Comparison of ENCODE assay signal across 23 mouse cellular contexts in the genomic region with DNA sequence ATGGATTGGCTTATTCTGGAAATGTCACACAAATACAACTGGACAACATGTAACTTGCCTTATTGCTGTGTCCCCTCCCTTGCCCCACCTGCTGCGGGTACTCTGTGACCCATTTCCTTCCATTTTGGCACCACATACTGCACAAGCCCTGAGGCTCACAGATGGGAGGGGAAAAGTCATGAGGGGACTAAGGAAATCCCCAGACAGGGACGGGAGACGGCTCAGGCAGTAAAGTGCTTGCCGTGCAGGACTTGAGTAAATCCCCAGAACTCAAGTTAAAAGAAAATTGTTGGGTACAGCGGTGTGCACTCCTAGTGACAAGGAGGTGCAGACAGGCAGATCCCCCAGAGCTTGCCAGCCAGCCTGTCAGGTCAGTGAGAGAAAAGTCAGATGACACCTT. TPM values are rescaled to one million over a fixed set of nuclear protein-coding genes. Genes with fewer than 3 reads are reported as not detected.
DNase-seq lines count a peak whose midpoint lies in the region; ATAC-seq and TF ChIP-seq lines count a peak whose summit lies in the region.
"Had no signal": no experiment of that assay in that cellular context is flagged by ENCODE, and none has a peak within 500 bp of the region (broad histone marks: within the 10 kb centered on the region; RNA-seq: fewer than 3 reads in every experiment).

No protein-coding gene starts in this region.

- H3K9ac ChIP-seq in CH12.LX (ENCODE audit: insufficient read depth, low read depth): no peak overlapping the region
- H3K9ac ChIP-seq: embryonic facial prominence, embryonic 12.5 days; forebrain, embryonic 13.5 days; forebrain, embryonic 15.5 days; forebrain, postnatal 0 days had no signal

- peak; percentile 75 for DNase-seq in heart, adult 11 months
- no peak for DNase-seq in heart, adult 9 months (ENCODE audit: low spot score in 2 of 2)
- no peak for DNase-seq in CH12.LX (ENCODE audit: extremely low read depth)
- no peak for DNase-seq in thymus, postnatal 25 days
- no peak for DNase-seq in cerebellum, adult 9-11 months
- DNase-seq in thymus, adult 18-20 months: no peak
- DNase-seq: adrenal gland, adult 8-10 months; adrenal gland, postnatal 36 days; B cell, adult 2 months; cerebellum, adult 11 months; cerebellum, adult 8-10 months; cerebellum, postnatal 10 days; cerebellum, postnatal 25 days; forebrain, postnatal 0 days had no signal

- peak; percentile 49 to 60; a peak in 2 of 4 replicates for ATAC-seq in hematopoietic stem cell, adult 5-6 weeks (replicated peaks in 1 of 2; ENCODE audit: insufficient read depth in 1 of 2, low FRiP score in 2 of 2, low TSS enrichment in 1 of 2, low read depth in 1 of 2, poor library complexity in 2 of 2, severe bottlenecking in 2 of 2)
- peak; percentile 50 for ATAC-seq in inflammation-experienced regulatory T-cells, adult 6 months
- ATAC-seq: activated CD4-positive, CD25-positive, alpha-beta regulatory T cell, adult 4 months; forebrain, embryonic 13.5 days; forebrain, embryonic 15.5 days; forebrain, postnatal 0 days; Patski had no signal

- no peaks in the 10 kb centered on the region for H3K27me3 ChIP-seq in CH12.LX (replicated peaks)
- H3K27me3 ChIP-seq: embryonic facial prominence, embryonic 12.5 days; Patski had no signal

- H3K9me3 ChIP-seq in CH12.LX (replicated peaks; ENCODE audit: low read length): peaks cover 6% of the 10 kb centered on the region
- H3K9me3 ChIP-seq: embryonic facial prominence, embryonic 10.5 days; embryonic facial prominence, embryonic 12.5 days; forebrain, embryonic 13.5 days; forebrain, embryonic 15.5 days had no signal

- no peak overlapping the region for H3K27ac ChIP-seq in CH12.LX (ENCODE audit: insufficient read depth, low read depth)
- H3K27ac ChIP-seq: embryonic facial prominence, embryonic 10.5 days; embryonic facial prominence, embryonic 12.5 days; forebrain, embryonic 13.5 days; forebrain, embryonic 15.5 days had no signal

- TF ChIP-seq RAD21 in CH12.LX (IDR thresholded peaks at IDR 0.05; ENCODE audit: low read depth, low read length): no peak

- TF ChIP-seq POLR2A in CH12.LX (IDR thresholded peaks at IDR 0.05; ENCODE audit: low read depth, low read length): no peak

- dilution Hi-C loops in CH12.LX (cut with MboI; ENCODE audit: extremely low pct_ligation_motif_present, extremely low pct_unique_long_range_greater_than_20kb, low sequenced_read_pairs): no loop called here

- H3K4me2 ChIP-seq in CH12.LX (ENCODE audit: insufficient read depth, low read depth, poor library complexity, severe bottlenecking): peak overlapping the region; percentile 30; the same call in 1 of the 2 replicates
- H3K4me2 ChIP-seq: embryonic facial prominence, embryonic 12.5 days; forebrain, embryonic 13.5 days; forebrain, embryonic 15.5 days had no signal

- H3K4me1 ChIP-seq in CH12.LX (ENCODE audit: control insufficient read depth in 1 of 2, insufficient read depth in 2 of 2): peaks cover 15 to 36% of the 10 kb centered on the region in 2 experiments
- H3K4me1 ChIP-seq: embryonic facial prominence, embryonic 10.5 days; embryonic facial prominence, embryonic 12.5 days had no signal

- TF ChIP-seq EP300 in CH12.LX (IDR thresholded peaks at IDR 0.05; ENCODE audit: low read length): no peak

- no peak for TF ChIP-seq CTCF in CH12.LX (conservative IDR thresholded peaks at IDR 0.05 in 1 of 2, IDR thresholded peaks at IDR 0.05 in 1 of 2; ENCODE audit: low read depth in 2 of 2, low read length in 2 of 2)

- no peak overlapping the region for H3K4me3 ChIP-seq in CH12.LX (replicated peaks in 1 of 3; ENCODE audit: low read depth in 2 of 3, low read length in 2 of 3, poor library complexity in 1 of 3)
- H3K4me3 ChIP-seq: embryonic facial prominence, embryonic 10.5 days; embryonic facial prominence, embryonic 12.5 days; forebrain, embryonic 13.5 days; forebrain, embryonic 15.5 days had no signal

- H3K36me3 ChIP-seq in CH12.LX (replicated peaks in 1 of 2; ENCODE audit: control insufficient read depth in 1 of 2, insufficient read depth in 1 of 2, low read length in 1 of 2): no peaks in the 10 kb centered on the region
- H3K36me3 ChIP-seq: embryonic facial prominence, embryonic 10.5 days; embryonic facial prominence, embryonic 12.5 days; forebrain, embryonic 15.5 days had no signal

- in situ Hi-C loops in CH12.LX (cut with MboI; ENCODE audit: low pct_ligation_motif_present, low pct_unique_long_range_greater_than_20kb, low sequenced_read_pairs): no loop called here

- no peaks in the 10 kb centered on the region for H3K79me2 ChIP-seq in CH12.LX (replicated peaks; ENCODE audit: control insufficient read depth, extremely low read depth, insufficient read depth, poor library complexity, severe bottlenecking)

TF ChIP-seq in CH12.LX, 34 proteins besides CTCF, POLR2A, EP300 and RAD21:
- no peak for TF ChIP-seq ZKSCAN1 (IDR thresholded peaks at IDR 0.05; ENCODE audit: borderline replicate concordance, low read depth, low read length)
- TF ChIP-seq PAX5 (IDR thresholded peaks at IDR 0.05; ENCODE audit: low read length): no peak
- no peak for TF ChIP-seq NELFE (IDR thresholded peaks at IDR 0.05; ENCODE audit: low read depth, low read length)
- TF ChIP-seq ZMIZ1 (IDR thresholded peaks at IDR 0.05; ENCODE audit: low read depth, low read length): no peak
- TF ChIP-seq ELF1 (IDR thresholded peaks at IDR 0.05; ENCODE audit: low read depth, low read length): no peak
- no peak for TF ChIP-seq GABPA (IDR thresholded peaks at IDR 0.05; ENCODE audit: insufficient replicate concordance, low read depth, low read length)
- TF ChIP-seq CHD2 (IDR thresholded peaks at IDR 0.05; ENCODE audit: low read length): no peak
- TF ChIP-seq POLR2AphosphoS2 (IDR thresholded peaks at IDR 0.05; ENCODE audit: low read depth, low read length): no peak
- no peak for TF ChIP-seq UBTF (IDR thresholded peaks at IDR 0.05; ENCODE audit: low read depth, low read length)
- TF ChIP-seq MAZ (IDR thresholded peaks at IDR 0.05; ENCODE audit: low read depth, low read length): no peak
- TF ChIP-seq USF2 (conservative IDR thresholded peaks at IDR 0.05; ENCODE audit: low read depth, low read length): no peak
- TF ChIP-seq ZNF384 (IDR thresholded peaks at IDR 0.05; ENCODE audit: low read depth, low read length): no peak

RNA-seq across cellular contexts. Expression of gene Hivep3, which starts 7.5 kb away (rescaled TPM):
- total RNA-seq in CH12.LX (2012; rRNA removed) (16.7 and 21.2 TPM in 2 replicates), CH12.LX (2014; rRNA removed) (11.1 and 14.4 TPM in 2 replicates)
- 27.9 and 32.3 TPM in 2 replicates for polyA plus RNA-seq in CH12.LX (2012; ENCODE audit: insufficient read length, low read depth)
- total RNA-seq in hematopoietic stem cell, adult 5-6 weeks (2017): 10.1 and 16.2 TPM in 2 replicates
- polyA plus RNA-seq in inflammation-experienced regulatory T-cells, adult 6 months (2017; shearing (Covaris generic)): 10 to 100 TPM in 2 of 3 experiments, 1 to 10 TPM in 1; 9.1 to 39.1 (median 33.5) TPM
- total RNA-seq: MEL had no signal
